Mouse (Mus musculus) midbrain, embryonic 14.5 days (tissue): ENCODE measurements at regions not wholly inside any gene's neighbourhood (a gene's known extent, or its start where the extent isn't known, plus 50 kb on each side); places are given as distances from the start of the nearest gene placed in this dataset.

Experiments
- ATAC-seq: fragments of 200-750 bp; cut with Nextera tagmentation; 2 replicates; pipeline ENCODE4 v1.8.0; 2017; ENCODE audit warnings: moderate number of reproducible peaks, moderate library complexity; ENCODE audit not compliant: low FRiP score, low TSS enrichment
- DNase-seq: peaks from one replicate; pipeline ENCODE4 v3.0.0-alpha.2; 2015
- H3K27ac ChIP-seq: fragments of 300-500 bp; sonication (generic); replicated peaks from 2 replicates; pipeline ENCODE4 v1.5.1; 2014; ENCODE audit warnings: mild to moderate bottlenecking, low read depth, low read length, moderate library complexity
- H3K27me3 ChIP-seq: fragments of 300-500 bp; sonication (generic); 2 replicates; pipeline ENCODE4 v1.6.1; 2014; ENCODE audit warnings: low read length, control low read depth, mixed read lengths; ENCODE audit not compliant: control insufficient read depth, insufficient read depth
- H3K36me3 ChIP-seq: fragments of 300-500 bp; sonication (generic); 2 replicates; pipeline ENCODE4 v1.6.1; 2014; ENCODE audit warnings: low read length, control low read depth; ENCODE audit not compliant: control insufficient read depth, insufficient read depth
- H3K4me1 ChIP-seq: fragments of 300-500 bp; sonication (generic); 2 replicates; pipeline ENCODE4 v1.6.1; 2014; ENCODE audit warnings: mild to moderate bottlenecking, antibody characterized with exemption, low read length, control low read depth; ENCODE audit not compliant: control insufficient read depth, insufficient read depth
- H3K4me2 ChIP-seq: fragments of 300-500 bp; sonication (generic); 2 replicates; pipeline ENCODE4 v1.6.1; 2014; ENCODE audit warnings: mild to moderate bottlenecking, low read length, moderate library complexity
- H3K4me3 ChIP-seq: fragments of 300-500 bp; sonication (generic); replicated peaks from 2 replicates; pipeline ENCODE4 v1.5.1; 2014; ENCODE audit warnings: low read depth, low read length
- H3K9ac ChIP-seq: fragments of 300-500 bp; sonication (generic); replicated peaks from 2 replicates; pipeline ENCODE4 v1.6.1; 2014; ENCODE audit warnings: mild to moderate bottlenecking, low read length, moderate library complexity
- H3K9me3 ChIP-seq: fragments of 300-500 bp; sonication (generic); 2 replicates; pipeline ENCODE4 v1.6.1; 2016; ENCODE audit warnings: low read length, control low read depth, mixed read lengths; ENCODE audit not compliant: control insufficient read depth
- WGBS: fragments of 180-500 bp; shearing (Covaris S2); extraction: QIAGEN DNeasy Blood & Tissue Kit; methylation state at CpG from one replicate; pipeline ENCODE4 v1.1.7; 2014; 5-methylcytosine and 5-hydroxymethylcytosine counted together

DNA sequence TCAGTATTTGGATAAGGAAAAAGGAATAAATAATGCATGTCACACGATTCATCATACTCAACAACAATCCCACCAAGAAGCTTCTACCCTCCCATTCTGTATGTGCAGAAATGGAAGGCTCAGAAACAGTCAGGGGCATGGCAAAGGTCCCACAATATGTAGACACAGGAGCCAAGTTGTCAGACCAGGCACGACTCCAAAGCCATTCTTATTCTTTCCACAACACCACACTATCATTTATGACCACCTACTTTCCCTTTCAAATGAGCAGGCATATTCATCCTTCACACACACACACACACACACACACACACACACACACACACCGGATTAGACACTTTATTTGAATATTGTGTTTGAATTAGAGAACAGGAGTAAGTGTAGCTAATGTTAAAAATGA lies 232.0 kb downstream of the Rab28 start:
- Histone ChIP-seq H3K27me3 (no peaks in the 10 kb centered on the region), H3K9me3 (no peaks in the 10 kb centered on the region), H3K4me3 (no peak overlapping the region), H3K4me1 (no peaks in the 10 kb centered on the region), H3K4me2 (no peak overlapping the region), H3K36me3 (no peaks in the 10 kb centered on the region), H3K9ac (no peak overlapping the region), H3K27ac (no peak overlapping the region)
- ATAC-seq (no peak), DNase-seq (peak; percentile 11)
- 60% methylated on average over 3 of the region's 3 CpGs for WGBS

DNA sequence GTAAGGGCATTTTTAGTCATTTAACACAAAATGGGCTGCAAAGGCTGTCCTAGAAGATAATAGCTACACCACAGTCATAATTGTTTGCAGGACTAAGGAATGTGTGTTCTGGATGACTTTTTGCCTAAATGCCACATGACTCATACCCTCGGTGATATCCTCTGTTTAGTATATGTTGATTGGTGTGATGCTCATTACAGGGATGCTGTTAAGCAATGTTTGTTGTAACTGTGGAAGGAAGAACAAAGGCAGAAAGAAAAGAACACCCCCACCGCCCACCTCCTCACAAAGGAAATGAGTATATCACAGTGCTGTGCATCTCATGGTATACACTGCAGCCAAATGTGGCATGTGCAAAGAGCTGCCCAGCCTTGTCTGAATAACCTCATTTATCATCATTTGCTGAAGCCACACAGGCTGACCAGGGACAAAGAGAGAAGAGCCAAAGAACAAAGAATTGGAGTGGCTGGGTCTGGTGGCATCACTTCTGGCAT lies 262.4 kb downstream of the Rab28 start:
- 84% methylated on average over 2 of the region's 2 CpGs for WGBS
- DNase-seq (no peak), ATAC-seq (no peak)
- Histone ChIP-seq H3K36me3 (no peaks in the 10 kb centered on the region), H3K4me3 (no peak overlapping the region), H3K27me3 (no peaks in the 10 kb centered on the region), H3K27ac (no peak overlapping the region), H3K4me2 (no peak overlapping the region), H3K9me3 (no peaks in the 10 kb centered on the region), H3K4me1 (no peaks in the 10 kb centered on the region), H3K9ac (no peak overlapping the region)

DNA sequence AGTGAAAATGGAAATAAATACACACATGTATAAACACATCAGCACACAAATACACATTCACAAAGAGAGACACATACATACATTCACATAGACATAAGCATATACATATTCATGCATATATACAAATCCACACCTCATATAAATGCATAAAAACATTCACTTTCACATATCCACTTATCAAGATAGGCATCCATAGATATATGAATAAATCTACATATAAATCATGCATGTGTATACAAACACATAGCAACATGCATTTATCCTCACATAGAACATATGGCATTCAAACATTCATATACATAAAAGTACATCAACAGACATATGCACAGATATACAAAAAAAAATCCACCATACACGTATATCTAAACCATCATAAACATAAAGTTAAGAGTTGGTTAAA lies 266.9 kb downstream of the Rab28 start:
- Histone ChIP-seq H3K27me3 (no peaks in the 10 kb centered on the region), H3K4me2 (no peak overlapping the region), H3K4me1 (no peaks in the 10 kb centered on the region), H3K4me3 (no peak overlapping the region), H3K9me3 (no peaks in the 10 kb centered on the region), H3K27ac (no peak overlapping the region), H3K36me3 (no peaks in the 10 kb centered on the region), H3K9ac (no peak overlapping the region)
- 88% methylated on average over 1 of the region's 1 CpGs for WGBS
- no peak for ATAC-seq
- DNase-seq: no peak

DNA sequence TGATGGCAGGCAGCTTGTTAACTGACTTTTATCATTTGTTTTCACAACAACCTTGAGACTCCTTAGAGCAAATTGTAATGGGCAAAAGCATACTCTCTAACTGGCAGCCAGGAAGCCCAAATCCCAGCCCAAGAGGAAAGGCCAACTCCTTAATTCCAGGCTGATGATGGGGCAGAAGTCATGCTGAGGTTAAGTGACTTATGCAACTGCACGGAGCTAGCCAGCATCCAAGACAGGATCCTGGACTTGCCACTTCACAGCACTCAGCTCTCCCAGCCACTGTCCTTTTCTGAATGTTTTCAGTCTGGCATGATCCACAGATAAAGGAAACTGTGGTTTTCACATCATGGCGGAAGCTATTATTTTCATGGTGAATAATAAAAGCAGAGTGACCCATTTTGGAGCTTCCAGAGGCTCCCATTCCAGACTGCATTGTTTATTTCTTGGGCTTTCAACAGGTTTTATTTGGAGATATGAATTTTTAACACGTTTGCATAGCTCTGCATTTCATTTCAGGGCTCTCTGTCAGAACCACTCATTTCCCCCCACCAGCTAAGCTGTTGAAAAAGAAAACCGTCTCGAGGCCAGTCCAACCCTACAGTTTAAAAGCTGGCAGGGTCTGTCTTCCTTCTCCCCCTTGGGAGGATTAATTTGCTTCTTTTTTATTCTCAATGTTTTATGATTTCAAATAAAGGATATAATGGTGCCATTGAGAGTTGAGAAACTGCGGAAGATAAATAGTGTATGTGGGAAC lies 288.7 kb downstream of the Rab28 start:
- Histone ChIP-seq H3K9ac (no peak overlapping the region), H3K4me3 (no peak overlapping the region), H3K27me3 (no peaks in the 10 kb centered on the region), H3K9me3 (no peaks in the 10 kb centered on the region), H3K27ac (no peak overlapping the region), H3K4me2 (no peak overlapping the region), H3K36me3 (no peaks in the 10 kb centered on the region), H3K4me1 (no peaks in the 10 kb centered on the region)
- DNase-seq (no peak), ATAC-seq (no peak)
- 72% methylated on average over 6 of the region's 6 CpGs for WGBS

DNA sequence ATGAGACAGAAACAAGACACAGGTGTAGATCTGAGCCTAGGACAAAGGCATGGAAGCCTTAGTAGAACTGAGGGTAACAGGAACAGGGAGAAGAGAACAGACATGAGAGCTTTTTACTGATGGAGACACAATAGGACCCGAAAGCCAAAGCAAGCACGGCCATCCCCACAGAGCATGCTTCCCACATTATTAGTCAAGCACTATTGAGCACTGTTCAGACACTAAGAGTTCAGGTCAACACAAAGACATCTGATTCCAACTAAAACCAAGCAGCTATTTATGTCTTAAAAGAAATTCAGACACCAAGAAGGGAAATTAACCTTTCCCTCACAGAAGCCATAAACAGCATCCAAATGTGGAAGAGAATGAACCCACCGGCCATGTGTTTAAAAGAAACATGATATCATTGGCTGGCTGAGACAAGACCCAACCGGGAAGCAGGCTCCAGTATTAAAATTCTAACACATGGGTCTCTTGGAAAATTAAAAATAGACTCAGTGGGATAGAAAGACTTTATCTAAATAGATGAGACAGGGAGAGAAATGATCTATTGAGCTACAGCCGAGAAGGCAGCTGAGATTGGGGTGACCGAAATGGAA lies 298.8 kb downstream of the Rab28 start:
- Histone ChIP-seq H3K9me3 (no peaks in the 10 kb centered on the region), H3K36me3 (no peaks in the 10 kb centered on the region), H3K27ac (no peak overlapping the region), H3K4me2 (no peak overlapping the region), H3K9ac (no peak overlapping the region), H3K4me1 (no peaks in the 10 kb centered on the region), H3K27me3 (no peaks in the 10 kb centered on the region), H3K4me3 (no peak overlapping the region)
- no peak for DNase-seq
- 82% methylated on average over 6 of the region's 6 CpGs for WGBS
- no peak for ATAC-seq

DNA sequence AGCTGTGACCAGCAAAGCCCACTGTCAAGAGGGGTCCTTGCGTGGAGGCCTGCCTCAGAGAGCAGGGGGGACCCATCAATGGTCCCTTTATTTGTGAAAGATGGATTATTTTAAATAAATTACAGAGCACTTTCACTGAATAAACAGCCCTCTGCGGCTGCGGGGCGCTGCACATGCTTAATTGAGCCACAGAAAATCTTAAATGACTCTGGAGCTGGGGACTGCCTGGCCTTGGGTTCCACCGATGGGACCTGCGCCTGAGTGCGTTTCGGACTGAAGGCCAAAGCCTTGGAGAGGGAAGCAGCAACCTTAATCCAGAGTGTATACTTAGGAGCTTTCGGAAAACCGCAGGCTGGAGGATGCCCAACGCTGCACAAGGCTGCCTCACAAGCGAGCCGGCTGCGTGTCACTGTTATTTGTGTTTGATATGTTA lies 315.1 kb downstream of the Rab28 start:
- DNase-seq (peak; percentile 3), ATAC-seq (no peak)
- WGBS: 87% methylated on average over 14 of the region's 14 CpGs
- no peak overlapping the region for H3K4me2 ChIP-seq
- no peak overlapping the region for H3K27ac ChIP-seq
- no peak overlapping the region for H3K4me3 ChIP-seq
- no peaks in the 10 kb centered on the region for H3K4me1 ChIP-seq
- no peaks in the 10 kb centered on the region for H3K27me3 ChIP-seq
- H3K9ac ChIP-seq: no peak overlapping the region
- H3K9me3 ChIP-seq: no peaks in the 10 kb centered on the region
- H3K36me3 ChIP-seq: no peaks in the 10 kb centered on the region

DNA sequence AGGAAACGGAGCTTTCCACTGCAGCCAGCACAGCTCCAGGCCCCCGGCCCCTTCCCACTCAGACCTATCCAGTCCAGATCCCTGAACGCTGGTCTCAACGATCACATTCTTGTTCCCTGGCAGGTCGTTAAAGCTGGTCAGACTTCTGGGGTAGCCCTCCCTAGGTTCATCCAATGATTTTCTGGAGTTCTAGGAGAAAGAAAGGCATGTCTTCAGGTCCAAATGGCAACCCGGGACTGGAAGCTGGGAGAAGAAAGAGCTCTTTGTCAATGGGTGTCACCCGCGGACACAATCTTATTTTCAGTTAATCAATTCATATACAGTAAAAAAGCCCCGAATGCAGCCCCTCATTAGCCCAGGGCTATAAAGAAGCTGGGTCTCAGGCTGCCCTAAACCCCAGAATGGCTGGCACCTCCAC lies 315.8 kb downstream of the Rab28 start:
- Histone ChIP-seq H3K27me3 (no peaks in the 10 kb centered on the region), H3K4me2 (no peak overlapping the region), H3K27ac (no peak overlapping the region), H3K4me3 (no peak overlapping the region), H3K36me3 (no peaks in the 10 kb centered on the region), H3K9me3 (no peaks in the 10 kb centered on the region), H3K9ac (no peak overlapping the region), H3K4me1 (no peaks in the 10 kb centered on the region)
- ATAC-seq (no peak), DNase-seq (no peak)
- 76% methylated on average over 9 of the region's 9 CpGs for WGBS

DNA sequence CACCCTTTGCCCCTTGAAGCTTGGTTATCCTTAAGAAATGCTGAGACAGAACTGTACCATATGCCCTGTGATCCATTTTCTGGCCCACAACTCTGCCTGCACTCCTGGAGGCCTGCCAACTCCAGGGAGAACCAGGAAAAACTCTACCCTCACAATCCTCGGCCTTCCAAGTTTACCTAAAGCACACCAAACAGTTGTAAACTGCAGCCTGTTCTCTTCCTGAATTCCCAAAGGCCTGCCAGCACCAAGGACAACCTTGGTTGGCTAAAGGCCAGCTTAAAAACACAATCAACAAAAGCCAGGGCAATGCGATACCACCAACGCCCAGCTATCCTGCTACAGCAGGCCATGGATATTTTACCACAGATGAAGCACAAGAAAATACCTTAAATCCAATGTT lies 334.5 kb downstream of the Rab28 start:
- Histone ChIP-seq H3K4me3 (no peak overlapping the region), H3K27ac (no peak overlapping the region), H3K4me1 (no peaks in the 10 kb centered on the region), H3K27me3 (no peaks in the 10 kb centered on the region), H3K4me2 (no peak overlapping the region), H3K9me3 (no peaks in the 10 kb centered on the region), H3K36me3 (no peaks in the 10 kb centered on the region), H3K9ac (no peak overlapping the region)
- WGBS: 82% methylated on average over 3 of the region's 3 CpGs
- no peak for DNase-seq
- no peak for ATAC-seq

DNA sequence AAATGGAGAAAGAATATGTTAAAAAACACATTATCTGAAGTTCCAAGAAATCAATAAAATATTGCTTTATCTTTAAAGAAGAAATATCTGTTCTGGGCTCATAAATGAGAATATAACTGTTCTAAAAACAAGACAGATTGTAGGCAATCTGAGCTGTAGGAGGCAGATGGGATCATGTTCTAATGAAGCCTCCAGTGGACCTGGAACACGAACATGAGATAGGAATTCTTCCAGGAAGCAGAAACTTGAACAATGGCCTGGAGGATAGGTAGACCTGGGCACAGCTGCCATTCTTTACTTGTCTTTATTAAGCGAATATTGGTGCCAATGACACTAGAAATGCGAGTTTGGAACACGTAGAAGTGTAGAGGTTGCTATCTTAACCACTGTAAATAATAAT lies 336.5 kb downstream of the Rab28 start:
- no peaks in the 10 kb centered on the region for H3K36me3 ChIP-seq
- no peak for ATAC-seq
- H3K4me2 ChIP-seq: no peak overlapping the region
- no peak overlapping the region for H3K27ac ChIP-seq
- H3K9ac ChIP-seq: no peak overlapping the region
- no peak overlapping the region for H3K4me3 ChIP-seq
- DNase-seq: no peak
- no peaks in the 10 kb centered on the region for H3K27me3 ChIP-seq
- 89% methylated on average over 4 of the region's 4 CpGs for WGBS
- no peaks in the 10 kb centered on the region for H3K9me3 ChIP-seq
- H3K4me1 ChIP-seq: no peaks in the 10 kb centered on the region
